Mouse (Mus musculus): Measurements from ENCODE around the gene 1700080O16Rik. TPM values are rescaled to one million over a fixed set of nuclear protein-coding genes. Genes with fewer than 3 reads are reported as not detected.

1700080O16Rik gene
- not detected for polyA plus RNA-seq (2014; fragmentation: Illumina TruSeq; extraction: RNeasy Lipid Tissue Mini Kit (QIAGEN cat#74804); ENCODE audit: low read depth, low replicate concordance)

DNA sequence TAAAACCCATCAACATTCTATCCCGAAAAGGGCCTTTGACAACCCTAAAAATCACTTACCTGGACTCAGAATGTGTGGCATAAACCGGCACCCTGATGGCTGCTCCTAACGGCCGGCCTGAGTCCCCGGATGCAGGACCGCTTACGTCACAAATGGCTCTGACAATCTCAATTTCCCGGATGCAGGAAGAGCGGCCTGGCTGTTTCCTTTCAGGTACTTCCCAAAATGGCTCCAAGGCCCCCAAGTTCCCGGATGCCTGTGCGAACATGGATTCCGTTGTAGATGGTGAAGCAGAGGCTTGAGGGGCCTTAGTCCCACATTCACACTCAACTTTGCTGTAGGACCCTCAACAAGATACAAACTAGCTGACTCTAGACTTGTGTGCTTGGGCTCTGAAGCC lies at the start of gene 1700080O16Rik:
Gene 1700080O16Rik, minus strand, starts transcription at position 101 of the 400 bp plus-strand sequence.

Other genes starting within 250 kb of the 1700080O16Rik start
- gene Usp26, start 171.5 kb downstream of the 1700080O16Rik start, polyA plus RNA-seq (2014; fragmentation: Illumina TruSeq; extraction: RNeasy Lipid Tissue Mini Kit (QIAGEN cat#74804); ENCODE audit: low read depth, low replicate concordance): not detected
- gene Gpc4, start 192.5 kb upstream of the 1700080O16Rik start, polyA plus RNA-seq (2014; fragmentation: Illumina TruSeq; extraction: RNeasy Lipid Tissue Mini Kit (QIAGEN cat#74804); ENCODE audit: low read depth, low replicate concordance): 82.5 TPM